24 mouse cellular contexts compared by ENCODE assay signal in the genomic region with DNA sequence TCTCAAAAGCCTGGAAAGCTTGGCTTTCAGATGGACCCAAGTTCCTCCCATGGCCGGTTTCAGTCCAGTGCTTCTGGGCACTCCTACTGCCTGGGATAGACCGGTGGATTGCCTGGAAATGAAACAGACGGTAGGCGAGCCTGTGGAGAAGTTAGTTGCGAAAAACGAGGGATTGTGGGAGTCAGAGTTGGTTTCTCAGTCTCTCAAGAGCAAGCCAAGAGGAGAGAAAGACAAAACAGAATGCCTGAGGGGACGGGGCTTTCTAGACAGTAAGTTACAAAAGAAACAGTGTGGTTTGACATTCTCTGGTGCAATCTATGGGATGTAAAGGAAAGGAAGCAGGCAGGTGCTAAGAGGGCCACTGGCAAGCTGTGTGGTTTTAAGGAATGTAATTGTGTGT.
"Had no signal": no experiment of that assay in that cellular context is flagged by ENCODE, and none has a peak within 500 bp of the region (broad histone marks: within the 10 kb centered on the region; RNA-seq: fewer than 3 reads in every experiment).

No protein-coding gene starts in this region.

- H3K27me3 ChIP-seq: heart, embryonic 13.5 days; heart, embryonic 15.5 days; hindbrain, embryonic 13.5 days; hindbrain, embryonic 15.5 days; limb, embryonic 13.5 days; limb, embryonic 15.5 days; liver, embryonic 12.5 days had no signal

- H3K4me3 ChIP-seq: heart, adult 2 months; heart, embryonic 13.5 days; heart, embryonic 15.5 days; hindbrain, embryonic 13.5 days; hindbrain, embryonic 15.5 days; limb, embryonic 13.5 days; limb, embryonic 15.5 days; liver, embryonic 12.5 days had no signal

- H3K4me1 ChIP-seq: hindbrain, embryonic 13.5 days; hindbrain, embryonic 15.5 days; liver, embryonic 12.5 days had no signal

- H3K27ac ChIP-seq: heart, embryonic 13.5 days; hindbrain, embryonic 13.5 days; hindbrain, embryonic 15.5 days; hindbrain, postnatal 0 days; kidney, postnatal 0 days; limb, embryonic 13.5 days; limb, embryonic 15.5 days; liver, embryonic 12.5 days; liver, embryonic 14.5 days had no signal

- H3K4me2 ChIP-seq: heart, embryonic 11.5 days; heart, embryonic 13.5 days; heart, embryonic 15.5 days; hindbrain, embryonic 13.5 days; hindbrain, embryonic 15.5 days; limb, embryonic 13.5 days; limb, embryonic 15.5 days; liver, embryonic 12.5 days had no signal

- DNase-seq: gastrocnemius, postnatal 10 days; gastrocnemius, postnatal 25 days; heart, adult 11 months; heart, adult 2 months; heart, postnatal 14 days; heart, postnatal 36 days; kidney, adult 11 months; kidney, adult 8-10 months; kidney, postnatal 14 days; layer of hippocampus, adult 9-11 months; layer of hippocampus, postnatal 36 days; left cerebral cortex, postnatal 4 days had no signal

- H3K9ac ChIP-seq: heart, embryonic 13.5 days; heart, embryonic 15.5 days; hindbrain, embryonic 13.5 days; hindbrain, embryonic 15.5 days; limb, embryonic 13.5 days; limb, embryonic 15.5 days; liver, embryonic 12.5 days; liver, embryonic 14.5 days had no signal

- H3K9me3 ChIP-seq: heart, embryonic 13.5 days; heart, embryonic 15.5 days; hindbrain, embryonic 13.5 days; hindbrain, embryonic 15.5 days; limb, embryonic 13.5 days; limb, embryonic 15.5 days; liver, embryonic 12.5 days had no signal

- H3K36me3 ChIP-seq: hindbrain, embryonic 15.5 days had no signal

- ATAC-seq: hindbrain, postnatal 0 days; intestine, embryonic 16.5 days; liver, embryonic 12.5 days had no signal
